Mouse (Mus musculus) embryonic stem cell, embryonic (primary cell): ENCODE data around the gene Tmem262.

Experiments
- CTCF ChIA-PET, 4 experiments: fragments of 300-600 bp in 2 of 4; fragments of 350-600 bp in 2 of 4; sonication (Branson Sonifier 250); formaldehyde crosslinking; loops; one replicate each; lab custom pipeline; 2022; ENCODE audit warnings: inconsistent platforms in 2 of 4; lab: Charles Lee
- POLR2A ChIA-PET, 4 experiments: fragments of 300-600 bp in 2 of 4; fragments of 350-600 bp in 2 of 4; sonication (Branson Sonifier 250); formaldehyde crosslinking; loops; one replicate each; lab custom pipeline; 2022; ENCODE audit warnings: antibody characterized with exemption in 4 of 4, inconsistent platforms in 1 of 4; lab: Charles Lee

Tmem262 gene

DNA sequence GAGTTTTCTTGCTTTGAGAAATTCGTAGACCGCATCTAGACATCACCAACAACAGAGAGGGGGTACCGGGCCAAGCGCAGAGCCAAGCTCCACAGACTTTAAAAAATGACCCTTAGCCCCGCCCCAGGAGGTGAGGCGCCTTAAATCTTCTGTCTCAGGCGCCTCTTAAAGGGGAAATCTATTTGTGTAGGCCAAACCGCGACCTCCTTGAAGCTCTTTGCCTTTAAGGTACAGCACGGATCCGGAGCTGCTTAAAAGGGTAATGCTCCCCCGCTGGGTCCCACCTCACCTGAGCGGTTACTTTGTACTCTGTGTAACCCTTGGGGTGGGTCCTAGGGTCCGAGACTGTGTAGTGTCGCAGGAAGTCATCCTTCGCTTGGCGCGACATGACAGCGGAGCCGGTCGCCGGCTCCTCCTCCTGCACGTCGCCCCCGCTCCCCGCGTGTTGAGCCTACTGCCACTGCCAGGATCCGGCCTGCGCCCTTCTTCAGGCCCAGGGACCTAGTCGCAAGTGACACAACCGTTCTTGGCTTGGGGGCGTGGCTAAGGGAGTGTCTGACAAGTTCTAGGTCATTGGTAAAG is 48.0 kb downstream of the Tmem262 start, which contains the start of gene Snx15:
Gene Snx15, minus strand, starts transcription at position 545 of the 582 bp plus-strand sequence.
- POLR2A ChIA-PET: interaction anchor here (0.5 to 3.0 kb wide), 125 partner anchors 9 to 664 kb away, joined by 3 to 44 read pairs (median 5); partner anchors contain the start of genes Cdca5 (in 4 of the 4), Zfpl1 (in 4 of the 4), Arl2 (in 3 of the 4) and Pola2 (in 3 of the 4)
- CTCF ChIA-PET: interaction anchor here (0.5 to 2.6 kb wide), 40 partner anchors 9 to 687 kb away, joined by 3 to 23 read pairs (median 4); partner anchors contain the start of genes Arl2 (in 3 of the 4), Batf2 (in 3 of the 4), Cdc42ep2 (in 2 of the 4) and Pola2 (in 2 of the 4)
